Mouse (Mus musculus) olfactory bulb, adult 2 months (tissue): ENCODE results near the gene Tnnt3. TPM values are rescaled to one million over a fixed set of nuclear protein-coding genes. Genes with fewer than 3 reads are reported as not detected.

Experiments used
- H3K27ac ChIP-seq: fragments of 200-500 bp; 2 replicates; pipeline ENCODE4 v1.5.1; 2012; ENCODE audit warnings: low read depth, low read length; ENCODE audit not compliant: insufficient read depth
- H3K4me1 ChIP-seq: fragments of 200-500 bp; 2 replicates; pipeline ENCODE4 v1.6.1; 2012; ENCODE audit warnings: low read length; ENCODE audit not compliant: control insufficient read depth, insufficient read depth
- H3K4me3 ChIP-seq: fragments of 200-500 bp; 2 replicates; pipeline ENCODE4 v1.5.1; 2012; ENCODE audit warnings: mild to moderate bottlenecking, low read depth, low read length, moderate library complexity; ENCODE audit not compliant: insufficient read depth
- CTCF ChIP-seq: fragments of 200-500 bp; IDR thresholded peaks from 2 replicates; pipeline ENCODE4 v1.5.1; 2012; ENCODE audit warnings: low read depth, mild to moderate bottlenecking, low read length, moderate library complexity; ENCODE audit not compliant: insufficient read depth
- POLR2A ChIP-seq: fragments of 200-500 bp; IDR thresholded peaks from 2 replicates; pipeline ENCODE4 v1.6.1; 2012; ENCODE audit warnings: mild to moderate bottlenecking, low read depth, low read length, moderate library complexity; ENCODE audit not compliant: insufficient read depth
- WGBS: fragments of 180-500 bp; shearing (Covaris S2); methylation state at CpG from one replicate; pipeline ENCODE4 v1.1.7; 2018; 5-methylcytosine and 5-hydroxymethylcytosine counted together
- polyA plus RNA-seq: library from polyadenylated mRNA; stranded (reverse); fragments of >200 nt; gene quantifications from 2 replicates; pipeline ENCODE4 v1.2.4, GENCODE M21; 2012; ENCODE audit warnings: low replicate concordance; ENCODE audit not compliant: missing spikeins, insufficient read depth, insufficient read length

Tnnt3 gene
- polyA plus RNA-seq, 1 experiment = not detected

DNA sequence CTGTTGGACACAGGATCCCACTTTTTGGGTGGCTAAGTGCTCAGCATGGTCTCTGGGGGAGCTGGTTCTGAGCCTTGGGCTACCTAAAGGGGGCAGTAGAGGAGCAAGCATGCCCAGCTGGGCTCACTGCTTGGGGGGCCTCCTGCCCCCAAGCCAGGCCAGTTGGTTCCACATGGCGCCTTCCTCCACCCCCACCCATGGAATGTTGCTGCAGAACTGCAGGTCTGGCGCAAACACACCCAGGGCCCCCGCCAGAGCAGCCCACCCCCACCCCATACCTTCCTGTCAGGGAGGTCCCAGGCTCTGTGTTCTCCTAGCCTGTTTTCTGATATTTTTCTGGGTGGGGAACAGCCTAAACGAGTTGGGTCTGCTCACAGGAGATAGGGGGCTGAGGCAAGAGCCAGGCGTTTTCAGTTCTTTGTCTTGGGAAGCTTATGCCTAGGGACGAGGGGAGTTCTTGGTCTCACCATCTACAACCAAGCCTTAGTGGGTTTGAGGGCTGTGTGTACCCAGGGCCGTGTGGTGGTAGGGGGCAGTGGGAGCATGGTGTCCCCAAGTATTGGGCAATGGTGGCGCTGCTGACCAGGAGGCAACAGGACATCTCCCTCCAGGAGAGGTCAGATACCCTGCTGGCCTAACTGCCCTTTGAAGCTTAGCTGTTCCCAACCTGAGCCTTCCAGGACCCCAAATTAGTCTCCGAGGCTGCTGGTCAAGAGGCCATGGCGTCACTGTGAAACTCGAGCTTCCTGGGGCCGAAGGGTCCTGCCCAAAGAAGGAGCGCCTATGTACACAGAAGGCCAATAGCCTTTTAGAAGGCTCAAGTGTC lies 54.2 kb downstream of the Tnnt3 start:
- Histone ChIP-seq H3K4me1 (peaks cover 7% of the 10 kb centered on the region), H3K4me3 (no peak overlapping the region), H3K27ac (no peak overlapping the region)
- 83% methylated on average over 13 of the region's 13 CpGs for WGBS
- no peak for TF ChIP-seq POLR2A
- TF ChIP-seq CTCF = no peak

DNA sequence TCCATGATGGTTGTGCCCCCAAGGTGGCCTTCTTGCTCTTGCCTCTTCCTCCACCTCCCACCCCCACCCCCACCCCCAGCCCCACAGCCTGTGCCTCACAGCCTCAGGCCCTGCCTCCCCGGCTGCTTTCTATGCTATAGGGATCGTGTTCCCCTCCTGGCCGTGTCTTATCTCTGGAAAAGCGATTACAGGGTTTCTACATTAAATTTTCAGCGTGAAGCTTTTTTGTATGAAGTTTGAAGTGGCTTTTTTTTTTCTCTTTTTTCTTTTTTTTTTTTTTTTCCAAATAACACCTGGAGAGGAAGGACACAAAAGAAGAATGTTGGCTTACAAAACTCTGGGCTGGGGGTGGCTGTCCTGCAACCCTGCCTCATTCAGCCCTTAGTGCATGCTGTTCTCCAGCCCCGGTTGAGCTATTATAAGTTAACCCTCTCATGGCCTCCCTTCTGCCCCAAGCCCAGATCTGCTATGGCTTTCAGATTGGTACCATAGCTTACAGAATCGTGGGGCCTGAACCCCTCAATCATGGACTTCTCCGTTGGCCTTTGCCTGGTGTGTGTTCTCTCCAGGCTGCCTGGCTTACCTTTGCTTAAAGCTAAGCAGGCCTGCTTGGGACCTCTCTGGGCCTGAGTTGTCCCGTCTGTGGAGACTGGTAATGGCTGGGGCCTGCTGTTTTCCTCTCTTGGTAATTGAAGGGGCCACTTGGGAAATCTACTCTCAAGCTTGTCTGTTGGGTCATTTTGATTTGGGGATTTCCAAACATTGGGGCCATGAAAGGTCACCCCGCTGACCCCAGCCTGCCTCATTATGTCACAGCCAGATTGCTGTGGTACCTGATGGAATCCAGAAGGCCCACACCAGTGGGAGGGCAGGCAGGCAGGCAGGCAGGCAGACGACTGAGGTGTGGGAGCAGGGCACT lies 55.0 kb downstream of the Tnnt3 start:
- H3K27ac ChIP-seq = no peak overlapping the region
- H3K4me1 ChIP-seq = peaks cover 7% of the 10 kb centered on the region
- no peak overlapping the region for H3K4me3 ChIP-seq
- TF ChIP-seq POLR2A = no peak
- no peak for TF ChIP-seq CTCF
- WGBS = 71% methylated on average over 11 of the region's 11 CpGs

DNA sequence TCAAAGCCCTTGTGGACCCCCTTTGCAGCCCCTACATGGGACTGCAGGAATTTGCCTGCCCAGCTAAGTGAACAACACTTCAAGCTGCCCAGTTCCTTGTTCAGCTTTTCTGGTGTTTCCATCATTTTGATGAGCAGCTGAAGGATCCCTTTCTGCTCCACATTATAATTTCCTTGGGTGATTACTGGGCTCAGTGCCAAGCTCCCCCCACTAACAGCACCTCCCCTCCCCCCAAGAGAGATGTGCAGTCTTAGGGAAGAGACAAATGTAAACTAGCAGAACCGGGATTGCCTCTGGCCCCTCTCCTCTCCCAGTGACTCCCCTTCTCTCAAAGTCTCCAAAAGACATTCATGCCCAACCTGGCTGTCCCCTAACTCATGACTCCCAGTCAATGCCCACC lies 56.0 kb downstream of the Tnnt3 start:
- 35% methylated on average over 1 of the region's 1 CpGs for WGBS
- Histone ChIP-seq H3K4me3 (no peak overlapping the region), H3K4me1 (peaks cover 7% of the 10 kb centered on the region), H3K27ac (no peak overlapping the region)
- TF ChIP-seq POLR2A (no peak), CTCF (no peak)

DNA sequence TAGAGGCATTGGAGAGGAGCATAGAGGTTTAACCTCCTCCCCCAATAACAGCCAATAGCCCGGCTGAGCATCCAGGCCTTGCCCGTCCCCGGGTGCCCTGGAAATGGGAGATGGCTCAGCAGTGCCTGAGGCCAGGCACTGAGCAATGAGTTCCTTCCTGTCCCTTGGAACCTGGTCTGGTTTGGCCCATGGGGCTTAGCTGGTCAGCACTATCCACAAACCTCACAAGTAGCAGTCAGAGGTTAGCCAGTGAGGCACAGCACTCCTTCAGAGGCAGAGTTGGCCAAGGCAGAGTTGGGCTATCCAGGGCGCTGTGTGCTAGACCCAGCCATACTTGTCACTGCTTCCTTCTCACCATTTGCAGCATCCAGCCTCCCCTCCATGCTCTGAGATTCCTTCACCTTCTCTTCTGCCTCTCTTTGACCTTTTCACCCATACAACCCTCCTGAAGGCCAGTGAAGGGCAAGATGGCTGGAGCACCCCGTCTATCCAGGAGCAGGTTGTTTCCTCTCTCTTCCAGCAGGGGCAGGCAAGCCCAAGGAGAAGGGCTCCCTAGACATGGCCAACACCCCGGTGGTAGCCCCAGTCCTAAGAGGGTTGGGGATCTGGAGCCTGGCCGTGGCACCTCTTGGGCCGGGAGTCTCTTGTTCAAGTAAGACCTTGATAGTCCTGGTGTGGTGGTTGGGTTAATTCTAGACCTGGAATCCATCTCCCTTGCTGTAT lies 56.9 kb downstream of the Tnnt3 start:
- Histone ChIP-seq H3K4me3 (no peak overlapping the region), H3K27ac (no peak overlapping the region), H3K4me1 (peaks cover 7% of the 10 kb centered on the region)
- no peak for TF ChIP-seq POLR2A
- TF ChIP-seq CTCF = no peak
- WGBS = 92% methylated on average over 8 of the region's 8 CpGs

DNA sequence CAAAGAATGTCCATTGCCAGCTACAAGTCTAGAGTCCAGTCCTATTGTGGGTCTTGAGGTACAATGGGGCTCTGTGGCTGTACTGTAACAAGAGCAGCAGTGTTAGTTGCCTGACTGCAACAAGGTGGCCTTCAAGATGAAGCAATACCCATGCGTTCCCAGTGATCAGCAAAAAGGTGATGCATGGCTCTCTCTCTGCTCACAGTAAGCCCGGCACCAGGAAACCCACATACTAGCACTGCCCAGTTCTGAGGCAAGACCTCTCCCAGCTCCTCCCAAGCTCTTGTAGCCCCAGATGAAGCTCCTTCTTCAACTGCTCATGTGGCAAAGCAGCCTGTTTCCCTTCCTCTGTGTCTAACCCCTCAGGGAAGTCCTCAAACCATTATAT lies 57.4 kb downstream of the Tnnt3 start:
- TF ChIP-seq CTCF (no peak), POLR2A (no peak)
- 95% methylated on average over 2 of the region's 2 CpGs for WGBS
- no peak overlapping the region for H3K4me3 ChIP-seq
- no peak overlapping the region for H3K27ac ChIP-seq
- peaks cover 7% of the 10 kb centered on the region for H3K4me1 ChIP-seq

DNA sequence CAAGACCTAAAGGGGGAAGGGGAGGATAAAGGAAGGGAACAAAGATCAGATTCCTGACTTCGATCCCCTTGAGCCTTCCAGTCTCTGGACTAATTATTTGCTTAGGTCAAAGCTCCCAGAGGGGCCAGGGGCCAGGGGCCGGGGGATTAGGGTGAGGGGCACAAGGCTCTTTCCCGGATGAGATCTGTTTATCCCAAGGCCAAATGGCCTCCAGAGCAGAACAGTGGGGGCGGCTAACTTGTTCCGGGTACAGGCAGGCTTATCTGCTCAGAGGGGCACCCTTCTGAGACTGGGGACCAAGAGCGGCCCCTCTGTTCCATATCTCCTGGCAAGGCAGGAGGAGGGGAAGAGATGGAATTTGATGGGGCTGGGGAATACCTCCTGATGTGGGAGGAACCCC lies 59.1 kb downstream of the Tnnt3 start:
- WGBS = 64% methylated on average over 6 of the region's 6 CpGs
- H3K4me3 ChIP-seq = no peak overlapping the region
- peaks cover 7% of the 10 kb centered on the region for H3K4me1 ChIP-seq
- TF ChIP-seq CTCF (no peak), POLR2A (no peak)
- no peak overlapping the region for H3K27ac ChIP-seq

DNA sequence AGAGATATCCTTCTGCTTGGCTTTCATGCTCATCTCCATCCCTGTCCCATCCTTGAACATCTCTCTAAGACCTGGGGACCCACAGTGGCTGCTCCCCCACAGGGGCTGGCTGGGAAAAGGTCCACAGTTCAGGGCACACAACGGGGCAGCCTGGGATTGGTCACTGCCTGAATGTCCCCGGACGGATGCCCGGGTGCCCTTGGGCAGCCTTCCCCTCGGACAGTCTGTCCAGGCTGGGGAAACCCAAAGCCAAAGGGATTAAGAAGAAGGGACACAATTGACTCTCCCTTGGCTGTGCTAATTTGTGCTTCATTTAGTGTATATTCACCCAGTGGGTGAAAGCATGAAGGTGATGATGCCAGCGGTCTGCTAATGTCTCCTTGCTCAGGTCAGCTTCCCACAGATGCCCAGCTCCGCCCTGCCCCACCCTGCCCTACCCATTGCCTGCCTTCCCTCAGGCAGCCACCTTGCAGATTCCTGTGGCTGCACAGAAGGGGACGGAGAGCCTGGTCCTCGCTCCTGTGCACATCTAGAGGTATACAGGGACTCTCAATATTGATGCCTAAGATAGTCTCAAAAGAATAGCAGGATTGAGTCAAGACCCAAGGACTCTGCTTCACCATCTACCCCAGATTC lies 60.0 kb downstream of the Tnnt3 start:
- no peak overlapping the region for H3K4me3 ChIP-seq
- TF ChIP-seq POLR2A (no peak), CTCF (no peak)
- peaks cover 7% of the 10 kb centered on the region for H3K4me1 ChIP-seq
- no peak overlapping the region for H3K27ac ChIP-seq
- WGBS = 94% methylated on average over 9 of the region's 9 CpGs

DNA sequence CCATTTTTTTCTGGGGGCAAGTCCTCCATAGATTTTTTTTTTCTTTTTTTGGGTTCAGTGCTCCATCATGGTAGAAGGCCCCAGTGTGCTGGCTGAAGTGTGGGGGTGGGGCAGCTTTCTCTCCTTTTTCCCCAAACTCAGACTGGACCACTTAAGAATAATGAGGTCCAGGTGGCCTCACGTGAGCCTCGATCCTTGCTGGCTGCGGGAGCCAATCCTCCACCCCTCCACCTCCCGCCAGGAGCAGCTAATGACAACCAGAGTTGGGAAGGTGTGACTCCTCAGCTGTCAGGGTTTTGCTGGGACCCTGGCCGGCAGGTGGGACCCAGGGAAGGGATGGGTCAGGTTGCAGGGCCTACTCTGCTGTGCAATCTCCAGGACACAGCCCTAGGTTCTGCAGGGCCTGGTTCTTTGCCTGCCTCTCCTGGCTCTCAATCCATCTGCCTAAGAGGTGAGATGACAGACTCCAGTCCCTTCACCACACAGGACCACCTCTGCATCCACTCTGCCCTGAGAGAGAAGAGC lies 61.1 kb downstream of the Tnnt3 start:
- no peak for TF ChIP-seq POLR2A
- TF ChIP-seq CTCF = no peak
- Histone ChIP-seq H3K27ac (no peak overlapping the region), H3K4me3 (no peak overlapping the region), H3K4me1 (peaks cover 2% of the 10 kb centered on the region; the same call in 1 of the 2 replicates)
- 79% methylated on average over 5 of the region's 5 CpGs for whole genome bisulfite sequencing
